Mouse (Mus musculus): ENCODE measurements around the gene Olfr482.

Gene Olfr482

GRCm38 (mm10) chr7:108097486-108097885 is at the start of gene Olfr482:
Olfr482 (minus strand) TSS chr7:108097586.
- in situ Hi-C loops (cut with MboI) = no loop called here

DNA sequence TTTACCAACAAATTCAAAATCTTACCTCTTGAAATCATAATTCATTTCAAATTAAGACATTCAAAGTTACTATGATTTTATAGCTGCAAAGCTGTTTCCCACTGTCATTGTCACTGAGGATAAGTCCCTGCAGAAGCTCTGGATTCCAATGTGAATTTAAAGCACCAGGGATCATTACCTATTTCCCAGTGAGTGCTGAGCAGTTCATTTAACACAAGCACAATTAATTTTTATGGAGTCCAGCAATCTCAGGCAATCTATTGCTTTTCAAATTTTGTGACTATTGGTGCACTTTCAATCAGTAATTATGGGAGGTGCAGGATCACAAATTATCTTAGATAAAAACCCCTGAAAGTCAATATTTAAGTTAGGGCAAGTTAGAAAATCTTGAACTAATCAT is 30.0 kb upstream of the Olfr482 start, which contains the start of gene Olfr484:
TSS of gene Olfr484 (minus strand) at position 101 of the 400 bp plus-strand sequence.
- in situ Hi-C loops (cut with MboI) = no loop called here

- in situ Hi-C loops (cut with MboI) = no loop called here
These were observed 24.0 kb upstream of the Olfr482 start for GRCm38 (mm10) chr7:108121416-108121815.

DNA sequence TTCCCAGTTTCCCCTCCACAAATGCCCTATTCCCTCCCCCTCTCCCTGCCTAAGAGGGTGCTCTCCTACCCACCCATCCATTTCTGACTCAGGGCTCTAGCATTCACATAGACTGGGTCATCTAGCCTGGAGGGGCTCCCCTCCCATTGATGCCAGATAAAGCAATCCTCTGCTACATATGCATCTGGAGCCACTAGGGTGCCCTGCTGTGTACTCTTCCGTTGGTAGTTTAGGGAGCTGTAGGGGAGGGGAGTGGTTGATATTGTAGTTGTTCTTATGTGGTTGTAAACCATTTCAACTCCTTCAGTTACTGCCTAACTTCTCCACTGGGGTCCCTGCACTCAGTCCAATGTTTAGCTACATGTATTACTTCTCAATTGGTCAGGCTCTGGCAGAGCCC is 23.3 kb upstream of the Olfr482 start:
- in situ Hi-C loops (cut with MboI) = no loop called here

- in situ Hi-C loops (cut with MboI) = no loop called here
These were observed 3.2 kb upstream of the Olfr482 start, which contains the start of gene Olfr483 for GRCm38 (mm10) chr7:108100549-108100948. Olfr483 (plus strand) TSS chr7:108100849.

- in situ Hi-C loops (cut with MboI) = no loop called here
These were observed 17.8 kb downstream of the Olfr482 start, which contains the start of gene Olfr481 for GRCm38 (mm10) chr7:108079555-108079954. Olfr481 (plus strand) TSS chr7:108079855.

- in situ Hi-C loops (cut with MboI) = no loop called here
These were observed 30.1 kb downstream of the Olfr482 start, which contains the start of gene Olfr480 for GRCm38 (mm10) chr7:108067246-108067645. Olfr480 (minus strand) TSS chr7:108067346.

DNA sequence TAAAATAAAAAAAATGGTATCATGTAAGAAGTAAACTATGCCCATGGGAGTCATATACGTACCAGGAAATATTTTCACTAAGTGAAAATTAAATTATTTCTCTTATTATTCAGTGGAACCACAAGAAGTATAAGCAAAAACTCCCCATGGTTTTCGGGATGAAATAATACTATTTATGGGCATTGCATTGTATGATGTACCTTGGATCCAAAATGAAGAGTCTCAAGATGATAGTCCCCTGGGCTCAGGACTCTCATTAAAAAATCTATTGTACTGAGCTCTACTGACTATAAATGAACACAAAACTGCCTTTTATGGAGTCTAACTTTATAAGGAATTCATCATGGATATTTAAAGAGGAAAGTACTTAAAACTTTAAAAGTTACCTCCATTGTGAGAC is 47.0 kb downstream of the Olfr482 start, which contains the start of gene Olfr479:
TSS of gene Olfr479 (plus strand) at position 301 of the 400 bp plus-strand sequence.
- in situ Hi-C loops (cut with MboI) = no loop called here

Measured in mature B cell (primary cell).